Mouse (Mus musculus) embryonic facial prominence, embryonic 14.5 days (tissue): ENCODE results near the gene Diaph2. TPM values are rescaled to one million over a fixed set of nuclear protein-coding genes. Genes with fewer than 3 reads are reported as not detected.

Source experiments
- ATAC-seq: fragments of 200-750 bp; cut with Nextera tagmentation; 2 replicates; pipeline ENCODE4 v1.8.0; 2017; ENCODE audit warnings: low read depth, moderate number of reproducible peaks, moderate TSS enrichment
- DNase-seq: peaks from one replicate; pipeline ENCODE4 v3.0.0-alpha.2; 2015; ENCODE audit warnings: low spot score
- H3K27ac ChIP-seq: fragments of 300-500 bp; sonication (generic); replicated peaks from 2 replicates; pipeline ENCODE4 v1.5.1; 2014; ENCODE audit warnings: low read depth, mild to moderate bottlenecking, low read length, moderate library complexity
- H3K27me3 ChIP-seq: fragments of 300-500 bp; sonication (generic); replicated peaks from 2 replicates; pipeline ENCODE4 v1.6.1; 2014; ENCODE audit warnings: low read length; ENCODE audit not compliant: control insufficient read depth, insufficient read depth
- H3K36me3 ChIP-seq: fragments of 300-500 bp; sonication (generic); 2 replicates; pipeline ENCODE4 v1.6.1; 2014; ENCODE audit warnings: low read length, mixed read lengths; ENCODE audit not compliant: control insufficient read depth, insufficient read depth
- H3K4me1 ChIP-seq: fragments of 300-500 bp; sonication (generic); 2 replicates; pipeline ENCODE4 v1.6.1; 2014; ENCODE audit warnings: antibody characterized with exemption, low read length; ENCODE audit not compliant: control insufficient read depth, insufficient read depth
- H3K4me2 ChIP-seq: fragments of 300-500 bp; sonication (generic); 2 replicates; pipeline ENCODE4 v1.6.1; 2014; ENCODE audit warnings: low read depth, mild to moderate bottlenecking, low read length, moderate library complexity, mixed read lengths
- H3K4me3 ChIP-seq: fragments of 300-500 bp; sonication (generic); 2 replicates; pipeline ENCODE4 v1.5.1; 2014; ENCODE audit warnings: low read depth, mild to moderate bottlenecking, low read length
- H3K9ac ChIP-seq: fragments of 300-500 bp; sonication (generic); 2 replicates; pipeline ENCODE4 v1.6.1; 2014; ENCODE audit warnings: low read depth, mild to moderate bottlenecking, low read length, moderate library complexity, mixed read lengths
- H3K9me3 ChIP-seq: fragments of 300-500 bp; sonication (generic); 2 replicates; pipeline ENCODE4 v1.6.1; 2016; ENCODE audit warnings: low read length; ENCODE audit not compliant: control insufficient read depth
- WGBS: fragments of 180-500 bp; shearing (Covaris S2); extraction: QIAGEN DNeasy Blood & Tissue Kit; methylation state at CpG from one replicate; pipeline ENCODE4 v1.1.7; 2014; 5-methylcytosine and 5-hydroxymethylcytosine counted together
- polyA plus RNA-seq: library from polyadenylated mRNA; unstranded; fragments of >200 nt; fragmentation: Nextera tagmentation; extraction: Ambion mirVana; gene quantifications from 2 replicates; pipeline ENCODE4 v1.2.1, GENCODE M21; 2014

Diaph2 gene
- polyA plus RNA-seq, 1 experiment from 2014 or later: 5.9 TPM

- no peaks in the 10 kb centered on the region for H3K4me1 ChIP-seq
- no peak overlapping the region for H3K27ac ChIP-seq
- WGBS: 53% methylated on average over 4 of the region's 4 CpGs
- peak; percentile 3 for DNase-seq
- no peak overlapping the region for H3K4me3 ChIP-seq
- no peak overlapping the region for H3K9ac ChIP-seq
- H3K4me2 ChIP-seq: no peak overlapping the region
- H3K27me3 ChIP-seq: no peaks in the 10 kb centered on the region
- H3K9me3 ChIP-seq: no peaks in the 10 kb centered on the region
- no peak for ATAC-seq
- H3K36me3 ChIP-seq: no peaks in the 10 kb centered on the region
Measured at GRCm38 (mm10) chrX:129974816-129975215, 225.3 kb downstream of the Diaph2 start.

GRCm38 (mm10) chrX:130008210-130008609, 258.7 kb downstream of the Diaph2 start:
- Histone ChIP-seq H3K4me1 (no peaks in the 10 kb centered on the region), H3K27ac (no peak overlapping the region), H3K36me3 (no peaks in the 10 kb centered on the region)

GRCm38 (mm10) chrX:130019735-130020134, 270.2 kb downstream of the Diaph2 start:
- Histone ChIP-seq H3K27me3 (no peaks in the 10 kb centered on the region), H3K27ac (no peak overlapping the region), H3K9ac (no peak overlapping the region), H3K36me3 (no peaks in the 10 kb centered on the region), H3K4me2 (no peak overlapping the region), H3K4me3 (no peak overlapping the region), H3K4me1 (no peaks in the 10 kb centered on the region), H3K9me3 (no peaks in the 10 kb centered on the region)
- 53% methylated on average over 1 of the region's 1 CpGs for WGBS
- ATAC-seq (no peak), DNase-seq (peak; percentile 19)

More at GRCm38 (mm10) chrX:130008210-130008609, 258.7 kb downstream of the Diaph2 start:
- H3K27me3 ChIP-seq: no peaks in the 10 kb centered on the region
- no peaks in the 10 kb centered on the region for H3K9me3 ChIP-seq
- H3K9ac ChIP-seq: no peak overlapping the region
- no peak overlapping the region for H3K4me3 ChIP-seq
- ATAC-seq: no peak
- DNase-seq: no peak
- no peak overlapping the region for H3K4me2 ChIP-seq

DNA sequence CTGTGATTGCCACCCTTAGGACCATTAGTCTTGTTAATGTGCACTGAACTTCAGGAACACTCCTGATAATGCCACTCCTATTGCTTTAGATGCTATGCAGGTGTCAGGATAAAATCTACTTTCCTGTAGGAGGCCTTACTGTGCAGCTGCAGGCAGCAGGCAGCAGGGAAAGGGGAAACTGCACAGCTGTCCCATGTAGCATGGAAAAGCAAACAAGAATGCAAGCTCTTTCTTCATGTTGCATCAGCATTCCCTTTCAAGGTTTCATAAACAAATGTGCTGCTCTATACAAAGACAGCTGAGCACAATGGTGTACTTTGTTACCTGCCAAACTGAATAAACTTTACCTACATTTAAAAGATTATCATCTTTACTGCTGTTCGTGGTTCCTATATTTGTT, 295.0 kb downstream of the Diaph2 start:
- WGBS: 57% methylated on average over 1 of the region's 1 CpGs
- H3K4me1 ChIP-seq: no peaks in the 10 kb centered on the region
- no peaks in the 10 kb centered on the region for H3K9me3 ChIP-seq
- no peak overlapping the region for H3K4me2 ChIP-seq
- ATAC-seq: no peak
- H3K36me3 ChIP-seq: no peaks in the 10 kb centered on the region
- H3K27ac ChIP-seq: no peak overlapping the region
- DNase-seq: peak; percentile 1
- H3K4me3 ChIP-seq: no peak overlapping the region
- H3K27me3 ChIP-seq: no peaks in the 10 kb centered on the region
- H3K9ac ChIP-seq: no peak overlapping the region

DNA sequence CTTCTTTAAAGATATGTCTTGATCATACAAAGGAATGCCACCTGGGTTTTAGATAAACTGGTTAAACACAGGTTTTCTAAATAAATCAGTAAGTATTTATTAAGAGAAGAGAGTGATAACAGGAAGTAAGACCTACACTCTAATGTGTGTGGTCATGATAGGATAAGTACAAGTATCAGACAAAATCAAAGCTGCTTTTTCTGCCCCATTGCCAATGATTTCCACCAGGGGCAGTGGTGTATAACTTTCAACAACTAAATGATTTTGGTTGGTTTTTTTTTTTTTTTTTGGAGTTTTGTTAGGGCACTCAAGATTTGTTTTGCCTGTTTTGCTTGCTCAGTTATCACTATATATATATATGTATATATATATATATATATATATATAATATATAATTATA, 399.7 kb downstream of the Diaph2 start:
- Histone ChIP-seq H3K9me3 (no peaks in the 10 kb centered on the region), H3K36me3 (no peaks in the 10 kb centered on the region), H3K4me2 (no peak overlapping the region), H3K9ac (no peak overlapping the region), H3K27ac (no peak overlapping the region), H3K4me1 (no peaks in the 10 kb centered on the region), H3K27me3 (no peaks in the 10 kb centered on the region), H3K4me3 (no peak overlapping the region)
- DNase-seq (no peak), ATAC-seq (no peak)

DNA sequence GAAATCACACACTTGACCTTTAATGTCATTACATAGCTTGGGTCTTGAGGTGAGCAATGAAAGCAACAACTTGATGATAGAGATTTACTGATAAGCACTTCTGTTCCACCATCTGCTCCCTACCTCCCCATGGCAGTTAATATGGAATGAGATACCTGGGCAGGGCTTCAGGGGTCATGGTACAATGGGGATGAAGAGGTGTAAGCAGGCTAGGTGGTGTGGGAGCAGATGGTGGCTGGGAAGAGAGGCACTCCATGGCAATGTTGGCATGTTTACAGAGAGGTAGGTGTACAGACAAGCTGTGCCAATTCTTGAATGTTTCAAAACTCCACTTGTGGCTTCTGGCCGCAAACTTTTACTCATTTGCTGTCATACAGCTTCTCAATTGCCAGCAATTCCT, 402.6 kb downstream of the Diaph2 start:
- Histone ChIP-seq H3K4me2 (no peak overlapping the region), H3K4me3 (no peak overlapping the region), H3K4me1 (no peaks in the 10 kb centered on the region), H3K9ac (no peak overlapping the region), H3K27ac (no peak overlapping the region), H3K27me3 (no peaks in the 10 kb centered on the region), H3K9me3 (no peaks in the 10 kb centered on the region), H3K36me3 (no peaks in the 10 kb centered on the region)
- ATAC-seq (no peak), DNase-seq (no peak)
- 85% methylated on average over 1 of the region's 1 CpGs for WGBS

DNA sequence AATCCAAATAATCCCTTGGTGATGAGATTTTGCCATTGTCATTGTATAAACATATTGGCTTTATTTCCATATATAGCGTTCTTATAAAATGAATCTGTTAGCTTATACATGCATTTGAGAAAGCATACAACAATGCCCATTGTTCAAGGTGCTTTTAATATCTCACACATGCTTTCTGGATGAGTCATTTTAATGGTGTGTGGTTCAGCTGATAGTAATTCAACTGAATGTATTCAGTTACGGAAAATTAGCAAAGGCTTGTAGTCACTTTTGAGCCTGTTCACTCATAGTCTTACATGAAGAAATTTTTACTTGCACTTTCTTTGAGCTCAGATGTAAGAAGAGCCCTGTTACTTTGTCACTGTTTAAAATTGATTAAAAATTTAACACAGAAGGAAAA, 423.6 kb downstream of the Diaph2 start:
- H3K27me3 ChIP-seq: no peaks in the 10 kb centered on the region
- 73% methylated on average over 2 of the region's 2 CpGs for WGBS

GRCm38 (mm10) chrX:130187891-130188290, 438.3 kb downstream of the Diaph2 start:
- Histone ChIP-seq H3K9ac (no peak overlapping the region), H3K4me3 (no peak overlapping the region), H3K36me3 (no peaks in the 10 kb centered on the region), H3K4me1 (no peaks in the 10 kb centered on the region), H3K27ac (no peak overlapping the region), H3K27me3 (no peaks in the 10 kb centered on the region), H3K4me2 (no peak overlapping the region), H3K9me3 (no peaks in the 10 kb centered on the region)
- ATAC-seq (no peak), DNase-seq (no peak)
- 43% methylated on average over 1 of the region's 1 CpGs for WGBS

More for the DNA sequence above, 423.6 kb downstream of the Diaph2 start:
- Histone ChIP-seq H3K4me1 (no peaks in the 10 kb centered on the region), H3K4me2 (no peak overlapping the region), H3K36me3 (no peaks in the 10 kb centered on the region), H3K9me3 (no peaks in the 10 kb centered on the region), H3K9ac (no peak overlapping the region), H3K4me3 (no peak overlapping the region), H3K27ac (no peak overlapping the region)
- DNase-seq: no peak
- no peak for ATAC-seq

GRCm38 (mm10) chrX:130188449-130188848, 438.9 kb downstream of the Diaph2 start:
- DNase-seq: no peak
- Histone ChIP-seq H3K27me3 (no peaks in the 10 kb centered on the region), H3K9ac (no peak overlapping the region), H3K4me3 (no peak overlapping the region), H3K9me3 (no peaks in the 10 kb centered on the region), H3K4me2 (no peak overlapping the region), H3K36me3 (no peaks in the 10 kb centered on the region), H3K4me1 (no peaks in the 10 kb centered on the region), H3K27ac (no peak overlapping the region)
- WGBS: 67% methylated on average over 2 of the region's 2 CpGs
- ATAC-seq: no peak
